Mouse (Mus musculus): ENCODE measurements around the gene Saxo1. TPM values are rescaled to one million over a fixed set of nuclear protein-coding genes. Genes with fewer than 3 reads are reported as not detected.
A peak's percentile ranks its signal among the peaks of the same experiment; 100 is the strongest.

Gene Saxo1
- total RNA-seq, 2 experiments from 2014 or later = not detected

DNA sequence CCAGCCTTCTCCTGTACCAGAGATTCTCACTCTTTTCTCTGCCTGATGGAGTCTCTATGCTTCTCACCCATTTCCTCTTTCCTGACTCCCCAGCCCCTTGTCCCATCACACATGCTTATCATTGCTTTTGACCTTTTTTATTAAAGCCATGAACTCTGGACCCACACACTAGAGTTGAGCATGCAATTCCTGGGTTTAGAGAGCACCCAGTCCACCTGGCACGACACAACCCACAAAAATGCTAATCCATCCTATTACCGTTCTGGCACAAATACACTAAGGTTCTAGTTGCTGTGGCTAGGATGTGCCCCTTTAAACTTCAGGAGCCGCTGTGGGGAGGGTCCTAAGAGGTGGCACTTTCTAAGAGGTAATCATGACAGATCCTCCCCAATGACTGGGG lies 122.5 kb downstream of the Saxo1 start:
- DNase-seq = no peak
- intact Hi-C loops (cut with DNase I) = no loop called here

DNA sequence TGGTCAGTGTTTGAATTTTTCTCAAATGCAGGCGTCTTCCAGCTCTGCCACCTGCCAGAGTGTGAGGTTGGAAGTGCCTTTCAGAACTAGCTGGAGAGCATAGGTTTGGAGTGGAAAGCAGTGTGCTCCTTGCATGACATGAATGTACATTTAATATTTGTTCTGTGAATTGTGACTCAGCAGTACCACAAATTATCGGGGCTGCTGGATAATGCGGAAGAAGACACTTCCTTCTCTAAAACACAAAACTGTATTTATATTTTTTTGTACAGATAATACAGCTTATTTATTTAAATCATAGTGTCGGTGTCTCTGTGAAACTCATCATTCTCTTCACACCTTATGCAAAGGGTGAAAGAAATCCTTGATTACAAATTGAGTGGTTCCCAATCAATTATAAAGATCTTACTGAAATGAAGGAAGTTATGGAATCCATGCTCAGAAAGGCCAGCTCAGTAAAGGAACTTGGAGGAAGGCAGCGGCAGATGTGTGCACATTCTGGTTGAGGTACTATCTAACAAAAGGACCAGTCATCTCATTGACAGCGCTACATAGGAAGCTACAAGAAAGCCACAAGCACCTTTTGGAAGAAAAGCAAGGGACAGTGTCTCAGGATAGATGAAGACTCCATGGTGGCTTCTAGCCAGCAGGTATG lies 129.9 kb downstream of the Saxo1 start:
- DNase-seq = no peak
- intact Hi-C loops (cut with DNase I) = no loop called here

DNA sequence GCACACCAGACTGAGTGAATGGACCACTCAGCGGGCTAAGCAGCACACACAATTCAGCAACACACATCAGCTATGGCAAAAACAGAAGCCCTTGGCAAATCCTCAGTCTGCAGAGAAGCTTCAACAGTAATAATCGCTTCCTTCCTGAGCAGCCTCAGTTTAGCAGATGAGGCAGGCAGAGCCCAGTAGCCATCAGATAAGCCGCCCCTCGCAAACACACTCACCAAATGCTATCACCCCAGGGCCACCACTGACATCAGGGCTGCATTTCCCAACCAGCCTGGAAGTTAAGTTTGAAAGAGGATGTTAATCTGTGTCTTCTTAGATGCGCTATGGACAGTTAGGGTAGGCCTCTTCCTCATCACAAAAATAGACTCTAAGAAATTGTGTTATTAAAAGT lies 130.8 kb downstream of the Saxo1 start:
- no peak for DNase-seq
- intact Hi-C loops (cut with DNase I) = no loop called here

DNA sequence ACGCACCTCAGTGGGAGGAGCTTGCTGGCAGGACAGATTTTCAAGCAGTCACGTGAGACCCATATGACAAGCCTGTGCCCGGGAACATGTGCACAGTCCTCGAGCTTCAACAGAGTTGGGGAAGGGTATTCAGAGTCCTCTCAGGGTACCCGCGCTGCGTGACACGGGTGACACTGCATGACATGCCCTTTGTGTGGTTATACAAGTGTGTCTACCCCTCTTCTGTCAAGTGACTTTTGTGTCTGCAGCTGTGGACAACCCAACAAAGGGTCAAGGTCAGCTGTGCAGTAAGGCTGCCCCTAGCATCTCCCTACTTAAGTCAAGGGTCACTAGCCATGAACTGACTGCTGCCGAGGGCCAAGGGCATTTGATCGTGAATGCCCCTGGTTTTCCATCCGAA lies 131.6 kb downstream of the Saxo1 start:
- intact Hi-C loops (cut with DNase I) = no loop called here
- no peak for DNase-seq

DNA sequence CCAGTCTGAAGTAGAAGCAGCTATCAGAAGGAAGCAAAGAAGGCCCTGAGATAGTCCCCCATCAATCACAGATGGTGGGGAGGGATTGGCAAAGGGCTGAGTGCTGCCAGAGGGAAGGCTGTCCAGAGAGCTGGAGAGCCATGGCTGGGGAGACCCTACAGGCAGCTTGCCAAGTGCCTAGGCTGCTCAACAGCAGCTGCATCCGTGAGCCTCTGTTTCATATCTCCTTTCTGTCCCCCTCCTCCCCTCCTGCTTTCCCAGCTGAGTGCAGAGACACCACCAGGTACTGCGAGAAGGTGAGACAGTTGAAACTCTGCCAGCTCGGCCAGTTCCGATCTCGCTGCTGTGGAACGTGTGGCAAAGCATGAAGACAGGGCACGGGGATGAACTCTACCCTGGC lies 132.5 kb downstream of the Saxo1 start:
- intact Hi-C loops (cut with DNase I) = no loop called here
- no peak for DNase-seq

DNA sequence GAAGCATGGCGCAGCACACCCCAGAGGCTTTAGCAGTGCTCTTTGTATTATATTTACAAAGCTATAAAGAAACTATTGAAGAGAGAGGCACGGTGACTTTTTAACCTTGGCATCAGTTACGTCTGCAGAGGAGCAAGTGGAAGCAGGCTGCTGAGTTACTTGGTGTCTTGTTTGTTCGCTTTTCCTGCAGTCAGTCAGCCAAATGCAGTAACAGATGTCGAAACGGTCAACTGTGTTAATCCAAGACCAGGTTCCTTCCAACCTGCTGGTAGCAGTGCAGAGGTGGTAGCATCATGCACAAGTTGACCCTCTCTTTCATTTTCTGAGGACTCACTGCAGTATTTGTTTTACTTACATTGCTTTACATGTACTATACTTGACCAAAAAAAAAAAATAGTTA lies 135.5 kb downstream of the Saxo1 start:
- intact Hi-C loops (cut with DNase I) = no loop called here
- DNase-seq = no peak

DNA sequence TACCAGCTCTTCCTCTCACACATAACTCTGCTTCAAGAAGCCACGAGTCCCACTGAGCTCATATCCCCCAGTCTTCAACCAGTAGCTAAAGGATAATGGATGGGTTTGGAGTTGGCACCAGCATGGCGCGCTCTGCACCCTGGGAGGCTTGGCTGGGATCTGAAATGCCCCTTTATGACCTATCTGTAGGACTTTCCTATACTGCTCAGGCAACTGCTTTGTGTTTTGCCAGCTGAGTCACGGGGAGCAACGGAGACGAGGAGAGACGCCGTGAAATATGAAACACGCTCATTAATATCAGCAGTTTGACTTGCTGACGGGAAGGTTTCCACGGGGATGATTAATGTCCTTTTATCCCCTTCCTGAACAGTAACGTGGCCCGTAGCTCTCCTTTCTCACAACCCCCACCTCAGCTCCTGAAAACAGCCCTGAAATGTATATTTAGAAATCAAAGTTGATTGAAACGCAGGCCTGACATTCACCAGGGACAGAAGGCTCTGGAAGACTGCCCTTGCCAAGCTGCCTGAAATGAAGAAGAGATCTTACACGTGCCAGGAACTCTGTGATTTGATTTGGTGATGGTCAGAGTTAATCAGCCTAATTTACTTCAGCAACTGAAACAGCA lies 141.6 kb downstream of the Saxo1 start:
- DNase-seq = no peak
- intact Hi-C loops (cut with DNase I) = no loop called here

DNA sequence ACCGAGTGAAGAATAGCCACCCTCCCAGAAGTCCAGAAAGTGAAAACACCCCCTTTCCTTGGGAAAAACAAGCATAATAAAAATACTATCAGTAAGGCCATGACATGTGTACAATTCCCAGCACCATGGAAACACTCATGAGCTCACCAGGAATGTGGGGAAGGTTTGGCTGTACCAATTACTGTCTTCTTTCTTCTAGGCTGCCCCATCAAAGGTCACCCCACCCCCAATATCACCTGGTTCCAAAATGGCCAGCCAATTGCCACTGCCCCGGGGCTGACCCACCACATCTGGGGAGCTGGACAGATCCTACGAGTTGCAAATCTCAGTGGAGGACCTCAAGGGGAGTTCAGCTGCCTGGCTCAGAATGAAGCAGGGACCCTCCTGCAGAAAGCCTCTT lies 144.7 kb downstream of the Saxo1 start:
- intact Hi-C loops (cut with DNase I) = no loop called here
- DNase-seq = no peak

DNA sequence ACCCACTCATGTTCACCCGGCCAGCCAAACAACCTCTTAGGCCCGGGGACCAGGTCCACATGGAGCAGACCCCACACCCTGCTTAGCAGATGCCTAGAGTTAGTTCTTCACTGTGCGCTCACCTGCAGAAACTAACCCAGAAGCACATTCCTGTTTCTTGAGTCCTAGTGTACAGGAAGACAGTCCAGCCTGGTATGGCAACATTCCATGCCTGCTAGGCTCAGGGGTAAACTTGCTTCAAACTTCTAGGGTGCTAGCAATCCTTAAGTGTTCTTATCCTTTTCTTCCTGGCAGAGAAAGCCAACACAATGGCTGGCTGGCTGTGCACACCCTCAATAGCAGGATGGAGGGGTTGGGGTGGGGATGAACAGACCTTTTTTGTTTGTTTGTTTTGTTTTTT lies 147.2 kb downstream of the Saxo1 start:
- no peak for DNase-seq

DNA sequence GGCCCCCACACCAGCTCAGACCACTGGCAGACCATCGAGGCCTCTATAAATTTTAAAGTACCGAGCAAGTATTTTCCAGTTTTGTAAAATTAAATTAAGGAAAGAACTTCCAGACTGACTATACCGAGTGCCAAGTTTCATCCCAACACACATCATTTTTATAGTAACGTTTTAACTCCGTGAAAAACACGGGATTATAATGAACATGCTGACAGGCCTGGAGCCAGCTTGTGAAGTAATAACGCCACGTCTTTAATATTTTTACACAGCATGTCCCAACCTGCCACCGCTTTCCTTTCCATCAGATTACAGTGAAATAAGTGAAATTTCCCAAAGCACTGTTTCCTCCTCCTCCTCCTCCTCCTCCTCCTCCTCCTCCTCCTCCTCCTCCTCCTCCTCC lies 149.7 kb downstream of the Saxo1 start:
- intact Hi-C loops (cut with DNase I) = no loop called here
- DNase-seq = no peak

More for the DNA sequence above, 147.2 kb downstream of the Saxo1 start:
- intact Hi-C loops (cut with DNase I) = no loop called here

DNA sequence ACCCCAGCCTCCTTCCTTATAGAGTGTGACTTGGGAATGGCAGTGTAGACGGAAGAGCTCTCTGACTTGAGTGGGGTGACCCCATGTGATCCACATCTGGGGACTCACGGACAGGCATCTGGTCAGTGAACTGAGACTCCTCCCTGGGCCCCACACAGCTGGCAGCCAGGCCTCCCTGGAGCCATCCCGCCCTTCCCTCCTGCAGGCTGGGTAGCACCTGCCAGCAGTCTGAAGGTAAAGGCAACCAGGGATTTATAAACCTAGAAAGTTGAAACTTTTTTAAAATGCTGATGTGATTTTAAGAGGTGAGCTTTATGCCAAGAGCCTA lies 151.0 kb downstream of the Saxo1 start:
- no peak for DNase-seq
- intact Hi-C loops (cut with DNase I) = no loop called here

DNA sequence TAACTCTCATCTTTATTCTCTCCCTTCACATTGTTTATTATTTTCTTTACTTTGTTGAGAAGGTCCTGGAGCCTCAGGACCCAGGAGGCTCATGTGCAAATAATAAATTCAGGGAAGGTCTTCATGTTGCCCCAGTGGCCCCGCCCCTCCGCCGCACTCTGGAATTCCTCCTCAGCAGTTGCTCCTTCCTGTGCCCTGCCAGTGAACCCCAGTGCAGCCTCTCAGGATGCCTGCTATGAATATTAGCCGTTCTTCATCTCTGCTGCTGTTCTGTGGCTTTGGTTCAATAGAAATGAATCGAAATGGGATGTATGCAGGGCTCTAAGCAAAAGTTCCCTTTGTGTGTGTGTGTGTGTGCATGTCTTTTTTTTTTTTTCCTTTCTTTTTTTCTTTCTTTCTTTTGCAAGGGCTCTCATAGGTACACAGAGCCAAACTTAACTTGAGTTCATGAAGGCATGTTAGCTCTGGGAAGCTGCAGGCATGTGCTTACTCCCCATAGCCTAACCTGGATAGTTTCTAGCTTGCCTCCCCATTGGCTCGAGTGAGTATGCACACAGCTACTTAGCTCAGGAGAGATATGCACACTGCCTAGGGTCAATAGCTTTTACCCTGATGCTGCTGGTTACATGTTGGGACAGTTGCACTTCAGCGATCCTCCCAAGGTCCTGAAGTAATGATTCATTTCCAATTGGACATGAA lies 151.5 kb downstream of the Saxo1 start:
- DNase-seq = no peak
- intact Hi-C loops (cut with DNase I) = no loop called here

DNA sequence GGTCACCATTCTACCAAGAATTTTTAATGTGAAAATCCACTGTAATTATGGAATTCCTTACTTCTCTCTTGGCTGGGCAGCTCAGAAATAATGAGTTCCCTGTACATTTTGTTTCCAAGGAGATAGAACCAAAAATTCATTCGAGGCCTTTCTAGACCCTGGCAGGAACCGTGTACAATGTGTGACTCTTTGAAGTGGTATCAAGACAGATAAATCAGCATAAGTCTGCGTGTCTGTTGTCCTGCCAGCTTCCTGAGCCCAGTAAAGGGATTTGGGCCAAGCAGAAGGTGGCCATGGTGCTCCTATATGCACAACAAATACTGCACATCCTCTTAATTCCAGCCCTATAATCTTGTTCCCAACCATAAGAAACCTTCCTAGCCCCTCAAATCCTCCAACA lies 157.0 kb downstream of the Saxo1 start:
- DNase-seq = no peak
- intact Hi-C loops (cut with DNase I) = no loop called here

DNA sequence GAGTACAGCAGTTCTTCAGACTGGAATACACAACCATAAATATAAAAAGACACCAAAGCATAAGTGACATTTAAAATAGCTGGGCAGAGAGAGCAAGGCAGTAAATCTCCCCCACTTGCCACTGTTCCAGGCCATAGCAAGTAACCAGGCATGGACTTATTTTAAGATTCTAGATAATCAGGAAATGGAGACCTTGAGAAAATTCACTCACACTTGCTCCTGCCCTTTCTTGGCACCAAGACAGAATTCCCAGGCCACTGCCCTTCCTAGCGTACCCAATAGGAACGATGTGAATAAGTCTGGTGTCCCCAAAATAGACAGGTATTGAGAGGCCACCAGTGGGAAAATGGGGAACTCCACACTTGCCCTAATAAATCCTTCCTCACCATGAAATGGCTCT lies 160.7 kb downstream of the Saxo1 start:
- intact Hi-C loops (cut with DNase I) = no loop called here
- DNase-seq = no peak

DNA sequence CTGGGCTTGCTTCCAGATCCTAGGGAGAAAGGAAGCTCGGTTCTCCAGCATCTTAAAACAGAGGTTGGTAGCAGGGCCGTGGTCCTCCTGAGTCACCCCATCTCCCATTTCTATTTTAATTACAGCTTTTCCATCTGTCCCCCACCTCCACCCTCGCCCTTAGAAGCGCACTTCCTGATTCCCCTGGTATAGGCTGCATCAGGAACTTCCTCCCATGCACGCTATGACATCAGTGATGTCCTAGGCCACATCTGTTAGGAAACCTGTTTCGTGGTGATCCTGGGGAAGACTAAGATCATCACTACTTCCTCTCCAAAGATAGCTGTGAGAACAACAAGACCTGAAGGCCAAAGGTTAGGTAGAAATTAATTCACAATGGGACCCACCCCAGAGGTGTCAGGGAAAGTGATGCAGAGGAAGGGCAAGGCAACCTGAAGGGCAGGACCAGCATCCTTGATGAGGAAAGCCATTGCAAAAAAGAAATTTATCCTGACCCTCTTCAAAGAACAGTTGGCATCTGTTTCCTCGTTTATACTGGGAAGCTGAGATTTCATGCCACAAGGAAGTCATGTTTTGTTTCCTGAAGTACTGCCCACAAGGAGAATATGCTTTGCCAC lies 161.3 kb downstream of the Saxo1 start:
- intact Hi-C loops (cut with DNase I) = no loop called here
- no peak for DNase-seq

DNA sequence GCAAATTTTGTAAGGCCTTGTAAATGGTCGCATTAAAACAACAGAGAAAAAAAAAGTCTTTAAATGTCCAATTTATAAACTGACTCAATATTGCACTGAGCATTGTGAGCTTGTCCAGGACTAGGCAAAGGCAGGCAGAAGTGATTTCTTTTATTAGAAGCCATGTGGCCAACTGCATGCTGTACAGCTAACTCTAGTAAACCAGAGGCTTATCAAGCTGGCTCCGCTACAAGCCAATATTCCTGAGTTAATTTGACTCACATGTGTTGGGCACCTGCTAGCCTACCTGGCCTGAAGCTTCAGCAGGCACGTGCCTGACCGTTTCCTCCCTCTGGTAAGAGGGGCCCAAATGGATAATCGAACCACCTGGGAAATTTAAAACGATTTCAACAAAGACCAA lies 162.5 kb downstream of the Saxo1 start:
- intact Hi-C loops (cut with DNase I) = no loop called here

More for the DNA sequence above, 162.5 kb downstream of the Saxo1 start:
- DNase-seq = peak; percentile 29 to 53

Other genes starting within 250 kb of the Saxo1 start
- 10 to 100 TPM; 69.6 to 75.1 TPM for gene Rraga, start 17.3 kb upstream of the Saxo1 start, total RNA-seq (2021)
- gene Haus6, start 53.7 kb upstream of the Saxo1 start, total RNA-seq (2021) = 10 to 100 TPM in 1 of 2 experiments, 1 to 10 TPM in 1; 8.1 to 10.6 TPM
- 100 to 1,000 TPM; 132 to 153 TPM for gene Plin2, start 111.7 kb upstream of the Saxo1 start, total RNA-seq (2021)
- gene Dennd4c, start 190.2 kb upstream of the Saxo1 start, total RNA-seq (2021) = 10 to 100 TPM; 34.2 to 34.8 TPM

Data from heart, postnatal 10 days (tissue).